Mouse (Mus musculus) thymus, adult 2 months (tissue): ENCODE data around the gene Iars2. TPM values are rescaled to one million over a fixed set of nuclear protein-coding genes. Genes with fewer than 3 reads are reported as not detected.

Source experiments
- DNase-seq: peaks from one replicate; pipeline ENCODE4 v3.0.0; 2021
- H3K27ac ChIP-seq: fragments of 200-500 bp; 2 replicates; pipeline ENCODE4 v1.5.1; 2012; ENCODE audit warnings: low read length, control low read depth; ENCODE audit not compliant: control insufficient read depth, insufficient read depth
- H3K27me3 ChIP-seq: fragments of 200-500 bp; 2 replicates; pipeline ENCODE4 v1.6.1; 2012; ENCODE audit warnings: mild to moderate bottlenecking, low read length, moderate library complexity, mixed read lengths; ENCODE audit not compliant: control insufficient read depth, insufficient read depth
- H3K36me3 ChIP-seq: fragments of 200-500 bp; 2 replicates; pipeline ENCODE4 v1.6.1; 2012; ENCODE audit warnings: mild to moderate bottlenecking, low read length, moderate library complexity; ENCODE audit not compliant: control insufficient read depth, insufficient read depth
- H3K4me1 ChIP-seq: fragments of 200-500 bp; replicated peaks from 2 replicates; pipeline ENCODE4 v1.6.1; 2012; ENCODE audit warnings: low read length; ENCODE audit not compliant: control insufficient read depth, insufficient read depth
- H3K4me3 ChIP-seq: fragments of 200-500 bp; 2 replicates; pipeline ENCODE4 v1.5.1; 2012; ENCODE audit warnings: mild to moderate bottlenecking, low read length, control low read depth, moderate library complexity; ENCODE audit not compliant: control insufficient read depth, insufficient read depth
- CTCF ChIP-seq: fragments of 200-500 bp; IDR thresholded peaks from 2 replicates; pipeline ENCODE4 v1.5.1; 2012; ENCODE audit warnings: mild to moderate bottlenecking, control low read depth, low read length, moderate library complexity, borderline replicate concordance; ENCODE audit not compliant: control insufficient read depth, poor library complexity, insufficient read depth; ENCODE audit errors: extremely low read depth
- POLR2A ChIP-seq: fragments of 200-500 bp; IDR thresholded peaks from 2 replicates; pipeline ENCODE4 v1.6.1; 2012; ENCODE audit warnings: mild to moderate bottlenecking, low read length, control low read depth, moderate library complexity; ENCODE audit not compliant: control insufficient read depth, poor library complexity, insufficient read depth; ENCODE audit errors: extremely low read depth
- WGBS: fragments of 180-500 bp; shearing (Covaris S2); methylation state at CpG from one replicate; pipeline ENCODE4 v1.1.7; 2018; 5-methylcytosine and 5-hydroxymethylcytosine counted together
- polyA plus RNA-seq: library from polyadenylated mRNA; depleted of rRNA; stranded (reverse); fragments of >200 nt; gene quantifications from 2 replicates; pipeline ENCODE4 v1.2.3, GENCODE M21; 2012

The Iars2 gene
- polyA plus RNA-seq, 1 experiment, result 22.7 TPM

DNA sequence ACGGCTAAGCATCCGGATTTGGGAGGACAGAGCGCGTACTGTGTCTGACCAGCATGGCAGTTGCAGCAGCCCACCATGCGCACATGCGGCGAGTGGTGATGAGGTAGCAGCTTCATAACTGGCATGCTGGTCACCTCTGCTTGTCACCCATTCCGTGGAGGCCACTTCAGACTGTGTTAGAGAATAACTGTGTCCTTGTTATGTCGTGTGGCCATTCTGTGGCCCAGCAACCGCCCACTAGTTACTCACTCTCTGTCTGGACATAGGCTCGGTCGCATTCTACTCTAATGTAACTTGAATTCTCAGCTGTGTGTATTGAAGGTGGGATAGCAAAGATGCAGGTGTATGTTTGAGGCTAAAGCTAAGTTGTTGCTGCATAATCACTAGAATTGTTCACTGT lies 73.9 kb downstream of the Iars2 start:
- Histone ChIP-seq H3K27me3 (no peaks in the 10 kb centered on the region), H3K4me3 (no peak overlapping the region), H3K4me1 (no peaks in the 10 kb centered on the region), H3K36me3 (peaks cover 39% of the 10 kb centered on the region), H3K27ac (no peak overlapping the region)
- 98% methylated on average over 12 of the region's 12 CpGs for WGBS
- no peak for DNase-seq
- TF ChIP-seq POLR2A (no peak), CTCF (no peak)

DNA sequence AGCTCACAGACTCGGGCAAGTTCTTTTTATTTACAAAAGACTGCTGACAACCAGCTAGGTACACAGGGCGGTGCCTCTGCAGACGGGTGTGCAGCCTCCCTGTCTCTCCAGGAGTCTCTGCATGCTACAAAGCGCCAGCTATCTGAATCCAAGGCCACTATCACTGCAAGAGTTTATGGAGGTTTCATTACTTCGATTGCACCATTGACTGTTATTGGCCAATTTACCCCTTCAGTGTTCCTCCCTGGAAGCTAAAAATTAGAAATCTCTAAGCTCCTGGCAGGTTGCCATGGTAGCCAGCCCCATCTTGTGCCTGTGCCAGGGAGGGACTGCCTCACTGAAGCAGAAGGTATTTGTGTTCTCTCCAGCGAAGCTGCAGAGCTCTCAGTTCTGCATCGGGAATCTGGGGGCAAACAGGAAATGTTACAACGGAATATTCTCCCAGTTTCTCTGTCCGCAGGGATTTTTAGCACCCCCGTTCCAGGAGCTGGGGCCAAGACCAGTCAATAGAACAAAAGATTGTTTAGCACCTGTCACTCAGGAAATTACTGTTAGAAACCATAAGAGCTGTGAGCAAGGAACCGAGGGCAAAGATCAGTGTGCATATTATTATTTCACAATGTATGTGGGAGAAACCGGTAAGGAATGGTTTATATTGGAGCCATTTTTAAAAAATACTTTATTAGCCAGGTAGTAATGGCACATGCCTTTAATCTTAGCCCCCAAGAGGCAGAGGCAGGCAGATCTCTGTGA lies 75.9 kb downstream of the Iars2 start:
- DNase-seq, result no peak
- H3K27ac ChIP-seq, result no peak overlapping the region
- H3K27me3 ChIP-seq, result no peaks in the 10 kb centered on the region
- no peaks in the 10 kb centered on the region for H3K4me1 ChIP-seq
- peaks cover 50% of the 10 kb centered on the region for H3K36me3 ChIP-seq
- TF ChIP-seq POLR2A (no peak), CTCF (no peak)
- no peak overlapping the region for H3K4me3 ChIP-seq
- 92% methylated on average over 12 of the region's 12 CpGs for WGBS

DNA sequence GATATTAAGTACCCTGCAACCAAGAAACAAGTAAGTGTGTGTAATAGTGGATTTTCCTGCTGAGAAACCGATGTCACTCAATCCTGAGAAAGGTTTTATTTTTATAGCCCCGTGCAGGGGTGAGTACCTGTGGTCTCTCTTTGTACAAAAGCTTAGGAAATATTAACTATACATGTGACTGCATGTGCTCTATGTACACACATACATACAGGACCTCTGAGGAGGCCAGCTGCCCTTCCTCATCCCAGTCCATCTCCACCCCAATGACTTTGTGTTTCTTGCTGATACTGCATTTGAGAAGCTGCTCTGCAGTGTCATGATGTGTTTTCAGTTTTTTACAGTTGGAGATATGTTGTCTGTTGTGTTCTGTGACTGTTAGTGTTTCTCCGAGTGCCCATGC lies 76.8 kb downstream of the Iars2 start:
- H3K4me1 ChIP-seq, result no peaks in the 10 kb centered on the region
- H3K27me3 ChIP-seq, result no peaks in the 10 kb centered on the region
- H3K4me3 ChIP-seq, result no peak overlapping the region
- no peak for DNase-seq
- peaks cover 56% of the 10 kb centered on the region for H3K36me3 ChIP-seq
- no peak overlapping the region for H3K27ac ChIP-seq
- 96% methylated on average over 3 of the region's 3 CpGs for WGBS
- TF ChIP-seq CTCF (no peak), POLR2A (no peak)

DNA sequence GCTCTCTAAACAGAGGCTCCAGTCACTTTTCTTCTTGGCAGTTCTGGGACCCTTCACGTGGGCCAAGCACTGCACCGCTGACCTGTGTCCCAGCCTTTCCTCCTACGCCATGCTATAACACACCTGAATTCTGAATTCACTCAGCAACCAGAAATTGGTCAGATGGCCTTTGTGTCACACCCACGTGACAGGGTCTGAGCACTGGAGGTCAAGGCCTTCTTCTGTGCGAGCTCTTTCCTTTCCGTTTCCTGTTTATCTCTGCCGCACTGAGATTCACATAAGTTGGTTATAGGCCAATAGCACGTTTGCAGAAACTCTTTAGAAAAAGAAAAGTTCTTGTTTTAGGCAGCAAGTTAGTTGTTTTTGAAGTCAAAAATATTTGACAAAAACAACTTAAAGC lies 80.5 kb downstream of the Iars2 start:
- no peak for DNase-seq
- TF ChIP-seq POLR2A (no peak), CTCF (no peak)
- Histone ChIP-seq H3K27me3 (no peaks in the 10 kb centered on the region), H3K27ac (no peak overlapping the region), H3K4me3 (no peak overlapping the region), H3K36me3 (peaks cover 47% of the 10 kb centered on the region), H3K4me1 (no peaks in the 10 kb centered on the region)
- 95% methylated on average over 8 of the region's 8 CpGs for WGBS

DNA sequence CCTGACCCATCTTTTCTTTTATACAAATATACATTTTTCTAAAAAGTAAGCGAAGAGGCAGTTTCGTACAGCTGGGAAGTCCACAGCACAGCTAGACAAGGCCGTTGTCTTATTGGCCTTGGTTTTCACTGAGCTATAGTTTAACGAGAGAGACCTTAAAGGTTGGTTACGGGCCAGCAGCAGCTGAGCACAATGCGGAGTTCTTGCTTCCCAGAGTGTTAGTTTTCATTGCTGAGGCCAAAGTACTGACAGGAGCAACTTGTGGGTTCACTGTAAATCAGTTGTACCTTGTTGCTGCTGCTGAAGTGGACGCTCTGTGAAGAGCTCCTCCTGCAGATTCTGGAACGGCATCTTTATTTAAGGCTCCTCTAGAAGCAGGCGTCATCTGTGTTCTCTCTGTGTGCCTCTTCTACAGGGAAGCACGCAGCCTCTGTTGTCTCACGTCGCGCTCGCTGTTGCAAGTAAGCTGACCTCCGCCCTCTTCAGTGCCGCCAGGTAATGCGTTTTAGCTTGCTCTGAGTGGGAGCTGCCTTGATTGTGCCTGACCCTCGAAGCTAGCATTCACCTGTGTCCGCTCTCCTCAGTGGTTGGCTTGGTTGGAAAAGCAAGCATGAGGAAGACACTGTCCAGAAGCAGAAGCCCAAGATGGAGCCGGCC lies 81.6 kb downstream of the Iars2 start:
- DNase-seq, result no peak
- no peaks in the 10 kb centered on the region for H3K4me1 ChIP-seq
- no peaks in the 10 kb centered on the region for H3K27me3 ChIP-seq
- peaks cover 52% of the 10 kb centered on the region for H3K36me3 ChIP-seq
- no peak overlapping the region for H3K4me3 ChIP-seq
- H3K27ac ChIP-seq, result no peak overlapping the region
- 96% methylated on average over 20 of the region's 20 CpGs for WGBS
- TF ChIP-seq CTCF, result no peak
- TF ChIP-seq POLR2A, result no peak

DNA sequence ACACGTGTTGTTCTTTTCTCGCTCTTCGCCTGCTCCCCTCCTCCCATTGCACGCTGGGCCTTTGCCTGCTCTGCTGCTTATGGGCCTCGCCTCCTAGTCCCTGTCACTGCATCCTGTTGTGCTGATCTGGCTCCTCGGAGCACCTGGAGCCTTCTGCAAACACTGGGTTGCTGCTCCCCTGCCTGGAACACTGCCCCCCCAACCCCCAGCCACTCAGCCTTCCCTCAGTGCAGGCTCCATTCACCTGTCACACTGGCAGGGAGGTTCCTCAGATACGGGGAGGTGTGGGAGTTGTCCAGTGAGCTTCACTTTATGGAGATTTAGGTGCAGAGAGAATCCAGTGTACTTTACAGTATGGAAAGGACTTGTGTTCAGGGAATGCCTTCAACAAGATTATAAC lies 83.7 kb downstream of the Iars2 start:
- TF ChIP-seq CTCF (no peak), POLR2A (no peak)
- WGBS, result 88% methylated on average over 7 of the region's 7 CpGs
- H3K4me3 ChIP-seq, result no peak overlapping the region
- no peak for DNase-seq
- no peak overlapping the region for H3K27ac ChIP-seq
- no peaks in the 10 kb centered on the region for H3K27me3 ChIP-seq
- H3K4me1 ChIP-seq, result no peaks in the 10 kb centered on the region
- peaks cover 55% of the 10 kb centered on the region for H3K36me3 ChIP-seq

DNA sequence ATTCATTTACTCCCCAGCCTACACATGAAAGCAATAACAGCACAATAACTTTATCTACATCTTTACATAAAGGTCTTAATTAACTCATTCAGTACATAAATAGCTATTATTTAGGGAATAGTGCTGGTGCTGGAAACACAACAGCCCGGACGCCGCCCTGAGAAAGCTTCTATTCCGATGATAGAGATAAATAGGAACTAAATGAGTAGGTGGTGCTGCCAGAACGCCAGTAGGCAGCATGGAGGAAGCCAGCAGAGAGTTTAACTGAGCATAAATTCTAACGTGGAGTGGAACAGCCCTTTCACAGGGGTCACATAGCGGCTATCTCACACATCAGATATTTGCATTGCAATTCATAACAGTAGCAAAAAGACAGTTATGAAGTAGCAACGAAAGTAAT lies 86.2 kb downstream of the Iars2 start:
- H3K27me3 ChIP-seq, result no peaks in the 10 kb centered on the region
- H3K36me3 ChIP-seq, result peaks cover 53% of the 10 kb centered on the region
- WGBS, result 96% methylated on average over 8 of the region's 8 CpGs
- TF ChIP-seq CTCF (no peak), POLR2A (no peak)
- no peak for DNase-seq
- H3K4me3 ChIP-seq, result no peak overlapping the region
- no peak overlapping the region for H3K27ac ChIP-seq
- no peaks in the 10 kb centered on the region for H3K4me1 ChIP-seq
